Mouse (Mus musculus) heart, embryonic 13.5 days (tissue): Measurements from ENCODE around the gene Plcxd3. TPM values are rescaled to one million over a fixed set of nuclear protein-coding genes. Genes with fewer than 3 reads are reported as not detected.

Experiments
- ATAC-seq: fragments of 200-750 bp; cut with Nextera tagmentation; 2 replicates; pipeline ENCODE4 v1.8.0; 2017; ENCODE audit warnings: moderate TSS enrichment; ENCODE audit not compliant: insufficient number of reproducible peaks, low FRiP score, low TSS enrichment; ENCODE audit errors: extremely low read depth
- H3K27ac ChIP-seq: fragments of 300-500 bp; sonication (generic); replicated peaks from 2 replicates; pipeline ENCODE4 v1.5.1; 2015; ENCODE audit warnings: moderate library complexity, mild to moderate bottlenecking, inconsistent platforms
- H3K27me3 ChIP-seq: fragments of 300-500 bp; sonication (generic); replicated peaks from 2 replicates; pipeline ENCODE4 v1.6.1; 2015; ENCODE audit warnings: mild to moderate bottlenecking, inconsistent platforms
- H3K36me3 ChIP-seq: fragments of 300-500 bp; sonication (generic); 2 replicates; pipeline ENCODE4 v1.6.1; 2015; ENCODE audit warnings: mild to moderate bottlenecking, inconsistent platforms
- H3K4me1 ChIP-seq: fragments of 300-500 bp; sonication (generic); 2 replicates; pipeline ENCODE4 v1.6.1; 2015; ENCODE audit warnings: inconsistent platforms
- H3K4me2 ChIP-seq: fragments of 300-500 bp; sonication (generic); 2 replicates; pipeline ENCODE4 v1.6.1; 2015; ENCODE audit warnings: inconsistent platforms, mild to moderate bottlenecking, moderate library complexity
- H3K4me3 ChIP-seq: fragments of 300-500 bp; sonication (generic); 2 replicates; pipeline ENCODE4 v1.5.1; 2015; ENCODE audit warnings: moderate library complexity, mild to moderate bottlenecking, inconsistent platforms
- H3K9ac ChIP-seq: fragments of 300-500 bp; sonication (generic); 2 replicates; pipeline ENCODE4 v1.6.1; 2015; ENCODE audit warnings: inconsistent platforms, mild to moderate bottlenecking, moderate library complexity
- H3K9me3 ChIP-seq: fragments of 300-500 bp; sonication (generic); 2 replicates; pipeline ENCODE4 v1.6.1; 2016; ENCODE audit warnings: inconsistent platforms
- WGBS: fragments of 180-500 bp; shearing (Covaris S2); methylation state at CpG from one replicate; pipeline ENCODE4 v1.1.7; 2015; ENCODE audit warnings: mixed read lengths; 5-methylcytosine and 5-hydroxymethylcytosine counted together
- polyA plus RNA-seq: library from polyadenylated mRNA; unstranded; fragments of >200 nt; fragmentation: Nextera tagmentation; extraction: Ambion mirVana; gene quantifications from 2 replicates; pipeline ENCODE4 v1.2.1, GENCODE M21; 2015

Plcxd3 gene
- polyA plus RNA-seq, result 0.72 and 0.85 TPM in 2 replicates

GRCm38 (mm10) chr15:4375423-4376220, at the start of gene Plcxd3:
Gene Plcxd3 (plus strand): TSS chr15:4375491.
- Histone ChIP-seq H3K9me3 (no peaks in the 10 kb centered on the region), H3K9ac (peak within 1 kb of the TSS; percentile 65), H3K27me3 (peaks cover 14% of the 10 kb centered on the region), H3K4me3 (peak within 1 kb of the TSS; percentile 56), H3K4me1 (peaks cover 6% of the 10 kb centered on the region), H3K27ac (no peak within 1 kb of the TSS), H3K36me3 (no peaks in the 10 kb centered on the region), H3K4me2 (peak within 1 kb of the TSS; percentile 83)
- ATAC-seq, result no peak
- under 1% methylated on average over 33 of the region's 33 CpGs for WGBS

- no peak overlapping the region for H3K4me2 ChIP-seq
These were observed 43.4 kb upstream of the Plcxd3 start for GRCm38 (mm10) chr15:4331867-4332266.

GRCm38 (mm10) chr15:4341620-4342019, 33.7 kb upstream of the Plcxd3 start:
- Histone ChIP-seq H3K9me3 (no peaks in the 10 kb centered on the region), H3K4me3 (no peak overlapping the region), H3K9ac (no peak overlapping the region), H3K4me2 (no peak overlapping the region), H3K27me3 (no peaks in the 10 kb centered on the region), H3K4me1 (no peaks in the 10 kb centered on the region), H3K27ac (no peak overlapping the region), H3K36me3 (no peaks in the 10 kb centered on the region)
- no peak for ATAC-seq
- WGBS, result 27% methylated on average over 4 of the region's 4 CpGs

More at GRCm38 (mm10) chr15:4331867-4332266, 43.4 kb upstream of the Plcxd3 start:
- no peaks in the 10 kb centered on the region for H3K36me3 ChIP-seq
- H3K27ac ChIP-seq, result no peak overlapping the region
- no peak overlapping the region for H3K4me3 ChIP-seq
- H3K9ac ChIP-seq, result no peak overlapping the region
- no peak for ATAC-seq
- WGBS, result 75% methylated on average over 4 of the region's 4 CpGs
- H3K9me3 ChIP-seq, result no peaks in the 10 kb centered on the region
- H3K27me3 ChIP-seq, result no peaks in the 10 kb centered on the region
- H3K4me1 ChIP-seq, result no peaks in the 10 kb centered on the region

DNA sequence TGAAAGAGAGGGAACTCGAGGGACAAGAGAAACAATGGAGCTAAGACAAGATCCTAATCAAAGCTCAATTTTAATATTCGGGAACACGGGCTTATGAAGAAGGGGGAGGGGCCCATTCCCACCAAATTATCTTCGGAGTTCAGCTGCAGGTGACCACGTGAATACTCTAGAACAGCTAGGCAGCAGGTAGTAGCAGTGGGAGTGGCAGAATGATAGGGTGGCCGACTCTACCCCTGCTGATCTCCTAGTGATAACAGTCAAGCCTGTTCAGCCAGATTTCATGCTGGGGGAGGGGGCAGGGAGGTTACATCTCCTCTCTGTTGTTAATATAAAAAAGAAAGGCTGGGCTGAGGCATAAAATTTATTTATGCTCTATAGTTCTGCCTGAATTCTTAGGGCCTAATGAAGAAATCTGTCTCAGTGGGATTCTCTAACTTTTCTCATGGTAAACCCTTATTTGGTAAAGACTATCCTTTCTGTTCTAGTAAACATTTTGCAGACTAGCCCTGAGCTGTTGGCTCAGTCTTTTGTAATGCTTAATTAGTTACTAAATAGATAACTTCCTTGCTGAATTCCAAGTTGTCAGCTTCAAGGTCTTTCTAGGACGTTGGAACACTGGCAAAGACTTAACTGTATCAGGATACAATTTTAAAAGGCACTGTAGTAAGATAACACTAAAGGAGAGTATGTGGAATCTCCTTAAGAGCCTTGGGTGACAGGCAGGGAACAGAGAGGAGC, 26.3 kb upstream of the Plcxd3 start:
- Histone ChIP-seq H3K27ac (no peak overlapping the region), H3K4me1 (no peaks in the 10 kb centered on the region), H3K9me3 (no peaks in the 10 kb centered on the region), H3K4me3 (no peak overlapping the region), H3K27me3 (no peaks in the 10 kb centered on the region), H3K36me3 (no peaks in the 10 kb centered on the region), H3K9ac (no peak overlapping the region), H3K4me2 (no peak overlapping the region)
- 24% methylated on average over 7 of the region's 7 CpGs for WGBS
- ATAC-seq, result no peak

DNA sequence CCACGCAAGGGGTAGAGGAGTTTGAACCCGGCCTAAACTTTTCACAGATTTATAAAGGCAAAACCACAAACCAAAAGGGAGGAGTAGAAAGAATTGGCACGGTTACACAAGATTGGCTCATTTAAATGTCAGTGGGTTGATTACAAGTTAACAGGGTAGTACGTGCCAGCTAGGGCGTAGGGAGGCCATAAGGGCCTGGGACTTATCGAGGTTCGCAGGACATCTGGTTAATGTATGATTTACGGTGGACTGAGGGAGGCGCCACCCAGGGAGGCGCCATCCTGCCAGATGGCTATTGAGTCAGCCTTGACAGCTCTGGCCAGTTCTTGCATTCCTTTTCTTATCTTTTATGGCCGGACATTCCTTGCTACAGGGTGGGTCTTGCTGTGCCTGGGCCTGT, 18.9 kb upstream of the Plcxd3 start:
- Histone ChIP-seq H3K36me3 (no peaks in the 10 kb centered on the region), H3K4me2 (no peak overlapping the region), H3K4me3 (no peak overlapping the region), H3K9ac (no peak overlapping the region), H3K27me3 (no peaks in the 10 kb centered on the region), H3K4me1 (no peaks in the 10 kb centered on the region), H3K27ac (no peak overlapping the region), H3K9me3 (no peaks in the 10 kb centered on the region)
- WGBS, result 55% methylated on average over 11 of the region's 11 CpGs
- no peak for ATAC-seq

- no peaks in the 10 kb centered on the region for H3K4me1 ChIP-seq
- no peak overlapping the region for H3K9ac ChIP-seq
- no peak overlapping the region for H3K4me3 ChIP-seq
- H3K27ac ChIP-seq, result no peak overlapping the region
- no peaks in the 10 kb centered on the region for H3K9me3 ChIP-seq
- ATAC-seq, result no peak
- no peak overlapping the region for H3K4me2 ChIP-seq
- H3K36me3 ChIP-seq, result no peaks in the 10 kb centered on the region
- 72% methylated on average over 4 of the region's 4 CpGs for WGBS
- no peaks in the 10 kb centered on the region for H3K27me3 ChIP-seq
These were observed 17.6 kb upstream of the Plcxd3 start for GRCm38 (mm10) chr15:4357706-4358105.

DNA sequence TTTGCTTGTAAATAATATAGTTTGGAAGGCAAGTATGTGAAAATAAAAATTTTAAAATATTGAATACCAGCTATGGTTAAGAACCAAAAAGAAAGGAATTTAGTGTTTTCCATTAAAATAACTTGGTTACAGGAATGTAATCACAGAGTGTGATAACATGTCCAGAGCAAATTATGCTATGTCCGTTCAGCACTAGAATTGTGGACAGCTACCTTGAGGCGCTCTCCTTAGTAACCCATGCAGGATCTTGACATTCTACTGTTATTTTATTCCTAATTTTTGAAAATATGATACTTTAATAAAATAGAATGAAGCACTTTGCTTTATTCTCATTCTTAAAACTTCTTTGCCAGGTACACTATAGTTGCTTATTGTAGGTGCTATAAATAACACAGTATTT, 7.5 kb upstream of the Plcxd3 start:
- no peak for ATAC-seq
- Histone ChIP-seq H3K9ac (no peak overlapping the region), H3K9me3 (no peaks in the 10 kb centered on the region), H3K4me3 (no peak overlapping the region), H3K36me3 (no peaks in the 10 kb centered on the region), H3K27ac (no peak overlapping the region), H3K27me3 (no peaks in the 10 kb centered on the region), H3K4me1 (no peaks in the 10 kb centered on the region), H3K4me2 (no peak overlapping the region)
- 40% methylated on average over 2 of the region's 2 CpGs for WGBS

GRCm38 (mm10) chr15:4374453-4374990, 769 bp upstream of the Plcxd3 start:
- H3K4me3 ChIP-seq, result peak overlapping the region; percentile 56; the same call in 1 of the 2 replicates
- no peak overlapping the region for H3K9ac ChIP-seq
- H3K27me3 ChIP-seq, result peaks cover 14% of the 10 kb centered on the region
- peaks cover 6% of the 10 kb centered on the region for H3K4me1 ChIP-seq
- WGBS, result 66% methylated on average over 6 of the region's 6 CpGs
- H3K4me2 ChIP-seq, result peak overlapping the region; percentile 83
- H3K27ac ChIP-seq, result no peak overlapping the region
- H3K36me3 ChIP-seq, result no peaks in the 10 kb centered on the region
- no peak for ATAC-seq
- no peaks in the 10 kb centered on the region for H3K9me3 ChIP-seq

GRCm38 (mm10) chr15:4375031-4375422, 264 bp upstream of the Plcxd3 start:
- WGBS, result 25% methylated on average over 6 of the region's 6 CpGs
- Histone ChIP-seq H3K9ac (peak overlapping the region; percentile 65), H3K27ac (no peak overlapping the region), H3K4me2 (peak overlapping the region; percentile 83), H3K4me3 (peak overlapping the region; percentile 56), H3K27me3 (peaks cover 14% of the 10 kb centered on the region), H3K36me3 (no peaks in the 10 kb centered on the region), H3K9me3 (no peaks in the 10 kb centered on the region), H3K4me1 (peaks cover 6% of the 10 kb centered on the region)
- no peak for ATAC-seq

- no peak overlapping the region for H3K9ac ChIP-seq
These were observed 935 bp downstream of the Plcxd3 start for GRCm38 (mm10) chr15:4376221-4376631.

DNA sequence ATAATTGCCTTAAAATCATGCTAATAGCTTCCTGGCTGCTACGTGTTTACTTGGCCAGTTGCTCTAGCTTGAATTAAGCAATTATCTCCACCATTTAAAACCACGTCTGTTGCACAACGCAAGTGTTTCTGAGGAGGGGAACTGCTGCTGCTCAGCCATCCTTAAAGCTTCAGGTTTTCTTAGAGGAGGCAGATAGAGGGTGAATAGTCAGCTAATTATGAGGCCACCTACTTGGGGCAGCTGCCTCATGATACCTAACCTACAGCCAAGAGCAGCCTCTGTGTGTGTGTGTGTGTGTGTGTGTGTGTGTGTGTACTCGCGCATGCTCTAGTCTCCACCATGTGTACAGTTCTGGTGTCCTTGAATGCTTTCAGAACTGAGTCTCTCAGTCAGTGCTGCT, 3.5 kb downstream of the Plcxd3 start:
- 73% methylated on average over 5 of the region's 5 CpGs for WGBS
- no peaks in the 10 kb centered on the region for H3K9me3 ChIP-seq
- H3K27me3 ChIP-seq, result peaks cover 14% of the 10 kb centered on the region
- H3K4me2 ChIP-seq, result no peak overlapping the region
- H3K4me1 ChIP-seq, result peaks cover 6% of the 10 kb centered on the region
- no peak overlapping the region for H3K27ac ChIP-seq
- H3K36me3 ChIP-seq, result no peaks in the 10 kb centered on the region
- no peak overlapping the region for H3K4me3 ChIP-seq
- H3K9ac ChIP-seq, result no peak overlapping the region
- no peak for ATAC-seq

More at GRCm38 (mm10) chr15:4376221-4376631, 935 bp downstream of the Plcxd3 start:
- peaks cover 14% of the 10 kb centered on the region for H3K27me3 ChIP-seq
- no peaks in the 10 kb centered on the region for H3K36me3 ChIP-seq
- H3K9me3 ChIP-seq, result no peaks in the 10 kb centered on the region
- peak overlapping the region; percentile 83 for H3K4me2 ChIP-seq
- peak overlapping the region; percentile 56 for H3K4me3 ChIP-seq
- peaks cover 6% of the 10 kb centered on the region for H3K4me1 ChIP-seq
- 17% methylated on average over 8 of the region's 8 CpGs for WGBS
- H3K27ac ChIP-seq, result no peak overlapping the region
- no peak for ATAC-seq
